21 mouse cellular contexts compared by ENCODE assay signal in genomic region chr7:35678976-35679375, GRCm38 (mm10). TPM values are rescaled to one million over a fixed set of nuclear protein-coding genes. Genes with fewer than 3 reads are reported as not detected.
A peak's percentile ranks its signal among the peaks of the same experiment; 100 is the strongest.
DNase-seq lines count a peak whose midpoint lies in the region; TF ChIP-seq lines count a peak whose summit lies in the region.
"Had no signal": no experiment of that assay in that cellular context is flagged by ENCODE, and none has a peak within 500 bp of the region (broad histone marks: within the 10 kb centered on the region; RNA-seq: fewer than 3 reads in every experiment).

No protein-coding gene starts in this region.

- H3K36me3 ChIP-seq in MEL (ENCODE audit: control insufficient read depth in 1 of 2, insufficient read depth in 2 of 2, low read length in 2 of 2), result no peaks in the 10 kb centered on the region
- H3K36me3 ChIP-seq: embryonic facial prominence, embryonic 12.5 days; embryonic facial prominence, embryonic 15.5 days; G1E; hindbrain, embryonic 12.5 days; hindbrain, embryonic 15.5 days had no signal

- H3K27ac ChIP-seq in MEL (ENCODE audit: control insufficient read depth, low read depth, low read length), result no peak overlapping the region
- H3K27ac ChIP-seq: embryonic facial prominence, embryonic 12.5 days; embryonic facial prominence, embryonic 15.5 days; gastrocnemius, adult 2 months; hindbrain, embryonic 12.5 days; hindbrain, embryonic 15.5 days had no signal

- no peaks in the 10 kb centered on the region for H3K79me2 ChIP-seq in MEL (ENCODE audit: control insufficient read depth, insufficient read depth, low read length, poor library complexity)

- TF ChIP-seq RAD21 in MEL (IDR thresholded peaks at IDR 0.05; ENCODE audit: low read depth, low read length), result no peak

- no peaks in the 10 kb centered on the region for H3K4me1 ChIP-seq in MEL (ENCODE audit: control insufficient read depth in 1 of 2, insufficient read depth in 2 of 2, low read length in 2 of 2)
- H3K4me1 ChIP-seq: embryonic facial prominence, embryonic 12.5 days; embryonic facial prominence, embryonic 15.5 days had no signal

- DNase-seq in testis, postnatal 14 days (ENCODE audit: low spot score), result peak; percentile 84
- DNase-seq in testis, postnatal 10 days (ENCODE audit: low spot score), result no peak
- DNase-seq in MEL (ENCODE audit: low read depth, low spot score) (peak; percentile 31), ZHBTc4 (ENCODE audit: low read depth, low spot score) (peak; percentile 71)
- no peak for DNase-seq in spleen, adult 12 weeks (ENCODE audit: low spot score)
- no peak for DNase-seq in urinary bladder, postnatal 4 days (ENCODE audit: low spot score in 2 of 2)
- DNase-seq: adrenal gland, adult 2 months; adrenal gland, postnatal 14 days; cerebellum, adult 11 months; cerebellum, adult 2 months; cerebellum, adult 9-11 months; cerebellum, postnatal 25 days; forebrain, postnatal 0 days; gastrocnemius, adult 2 months; gastrocnemius, postnatal 14 days; heart, adult 11 months had no signal

- no peak overlapping the region for H3K4me3 ChIP-seq in MEL (ENCODE audit: control insufficient read depth in 1 of 2, insufficient read depth in 1 of 2, low read depth in 2 of 2, low read length in 2 of 2)
- H3K4me3 ChIP-seq: embryonic facial prominence, embryonic 12.5 days; embryonic facial prominence, embryonic 15.5 days; gastrocnemius, adult 2 months; hindbrain, embryonic 12.5 days; hindbrain, embryonic 15.5 days had no signal

- no peak for TF ChIP-seq EP300 in MEL (IDR thresholded peaks at IDR 0.05; ENCODE audit: low read depth in 1 of 2, low read length in 2 of 2)

- no peak for TF ChIP-seq POLR2A in MEL (IDR thresholded peaks at IDR 0.05; ENCODE audit: control insufficient read depth in 1 of 2, insufficient read depth in 1 of 2, low read depth in 1 of 2, low read length in 2 of 2, poor library complexity in 1 of 2)

- no peaks in the 10 kb centered on the region for H3K27me3 ChIP-seq in MEL (ENCODE audit: control insufficient read depth in 1 of 2, insufficient read depth in 2 of 2, low read length in 2 of 2)
- H3K27me3 ChIP-seq: embryonic facial prominence, embryonic 12.5 days; embryonic facial prominence, embryonic 15.5 days; hindbrain, embryonic 12.5 days; hindbrain, embryonic 15.5 days had no signal

- H3K9ac ChIP-seq in MEL (ENCODE audit: control insufficient read depth, low read depth, low read length, poor library complexity, severe bottlenecking), result no peak overlapping the region
- H3K9ac ChIP-seq: embryonic facial prominence, embryonic 12.5 days; embryonic facial prominence, embryonic 15.5 days; forebrain, postnatal 0 days; hindbrain, embryonic 12.5 days; hindbrain, embryonic 15.5 days had no signal

- no peak for TF ChIP-seq CTCF in MEL (IDR thresholded peaks at IDR 0.05 in 2 of 3, conservative IDR thresholded peaks at IDR 0.05 in 1 of 3; ENCODE audit: control insufficient read depth in 1 of 3, insufficient read depth in 1 of 3, low read depth in 2 of 3, low read length in 3 of 3, poor library complexity in 1 of 3, severe bottlenecking in 1 of 3)

- H3K9me3 ChIP-seq in MEL (replicated peaks; ENCODE audit: insufficient read depth, low read length), result no peaks in the 10 kb centered on the region
- H3K9me3 ChIP-seq: embryonic facial prominence, embryonic 12.5 days; embryonic facial prominence, embryonic 15.5 days; hindbrain, embryonic 12.5 days; hindbrain, embryonic 15.5 days had no signal

TF ChIP-seq in MEL, 35 proteins besides CTCF, POLR2A, EP300 and RAD21:
- TF ChIP-seq MYB (IDR thresholded peaks at IDR 0.05; ENCODE audit: low read depth, low read length) (no peak), NRF1 (IDR thresholded peaks at IDR 0.05; ENCODE audit: insufficient read depth, low read depth, low read length, poor library complexity, severe bottlenecking) (no peak), ZMIZ1 (IDR thresholded peaks at IDR 0.05; ENCODE audit: low read depth, low read length) (no peak), BHLHE40 (IDR thresholded peaks at IDR 0.05; ENCODE audit: borderline replicate concordance, low read depth, low read length) (no peak)

RNA-seq across cellular contexts. Expression of gene Pdcd5, which starts 31.7 kb away (rescaled TPM):
- total RNA-seq in MEL (2012; rRNA removed), result 221 and 232 TPM in 2 replicates
- 1,000 to 10,000 TPM in 1 of 2 experiments, 100 to 1,000 TPM in 1; 118 to 1,267 TPM for polyA plus RNA-seq in MEL (2012; ENCODE audit: insufficient read depth in 1 of 2, insufficient read length in 2 of 2, low read depth in 1 of 2, low replicate concordance in 2 of 2, missing spikeins in 1 of 2)

Comparison
In these comparisons a context has a peak if more than half of its experiments do, and no peak if none do; other contexts are left out.
1. DNase-seq: peak in testis, postnatal 14 days (single experiment), MEL (single experiment) and ZHBTc4 (single experiment); none in testis, postnatal 10 days (single experiment), spleen, adult 12 weeks (single experiment) and urinary bladder, postnatal 4 days (0 of 2).